ENCODE assay signal across 14 mouse cellular contexts in the genomic region with DNA sequence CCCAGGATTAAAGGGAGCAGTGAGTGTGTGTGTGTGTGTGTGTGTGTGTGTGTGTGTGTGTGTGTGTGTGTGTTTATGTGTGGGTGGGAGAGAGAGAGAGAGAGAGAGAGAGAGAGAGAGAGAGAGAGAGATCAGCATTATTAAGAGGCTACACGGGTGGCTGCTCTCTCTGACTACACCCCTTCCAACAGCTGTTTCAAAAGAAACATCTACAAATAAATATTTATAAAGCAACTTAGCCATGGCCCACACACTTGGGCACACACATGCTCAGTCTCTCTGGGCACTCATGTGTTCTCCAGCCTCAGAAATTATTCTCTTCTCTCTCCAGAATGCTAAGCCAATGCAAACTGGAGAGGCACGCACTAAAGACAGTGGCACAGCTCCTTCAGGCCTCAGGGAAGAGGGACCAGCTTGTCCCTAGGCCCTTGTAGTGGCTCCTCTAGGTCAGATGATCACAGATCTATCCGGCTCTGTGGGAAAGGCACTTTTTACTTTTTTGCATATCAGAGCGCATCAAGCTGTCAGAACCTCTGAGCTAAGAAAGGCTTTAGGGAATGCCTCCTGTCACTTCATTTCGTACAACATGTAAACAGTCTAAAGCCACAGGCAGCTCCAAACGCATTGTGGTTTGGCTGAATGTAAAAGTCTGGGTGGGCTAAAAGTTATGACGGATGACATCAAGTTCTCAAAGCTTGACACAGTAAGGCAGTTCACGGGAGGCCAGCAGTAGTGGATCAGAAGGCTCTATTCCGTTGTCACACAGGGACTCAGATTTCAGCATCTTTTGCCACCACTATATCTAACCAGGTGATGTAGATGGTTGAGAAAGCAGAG.
DNase-seq lines count a peak whose midpoint lies in the region; ATAC-seq and TF ChIP-seq lines count a peak whose summit lies in the region.
"Had no signal": no experiment of that assay in that cellular context is flagged by ENCODE, and none has a peak within 500 bp of the region (broad histone marks: within the 10 kb centered on the region; RNA-seq: fewer than 3 reads in every experiment).

No protein-coding gene starts in this region.

- 45% methylated on average over 9 of the region's 9 CpGs for WGBS in kidney, embryonic 15.5 days
- WGBS in midbrain, embryonic 14.5 days: 36% methylated on average over 9 of the region's 9 CpGs
- 76% methylated on average over 9 of the region's 9 CpGs for WGBS in midbrain, embryonic 10.5 days
- WGBS in intestine, embryonic 16.5 days: 47% methylated on average over 9 of the region's 9 CpGs
- 36% methylated on average over 9 of the region's 9 CpGs for WGBS in stomach, postnatal 0 days

- DNase-seq in kidney, adult 9 months: no peak
- DNase-seq in midbrain, embryonic 14.5 days: peak; percentile 39
- DNase-seq in midbrain, embryonic 10.5 days (ENCODE audit: low spot score): no peak
- DNase-seq in stomach, postnatal 0 days (ENCODE audit: low spot score): no peak
- no peak for DNase-seq in left cerebral cortex, postnatal 4 days
- DNase-seq: adrenal gland, postnatal 25 days; cerebellum, adult 9-10 months; gastrocnemius, adult 2 months; heart, adult 2 months had no signal

- no peak for TF ChIP-seq CTCF in stomach, postnatal 0 days (IDR thresholded peaks at IDR 0.05; ENCODE audit: low read depth)

- intact Hi-C loops in left cerebral cortex, postnatal 4 days (cut with DNase I): no loop called here

- no peaks in the 10 kb centered on the region for H3K9me3 ChIP-seq in kidney, embryonic 15.5 days (replicated peaks)
- no peaks in the 10 kb centered on the region for H3K9me3 ChIP-seq in midbrain, embryonic 14.5 days (ENCODE audit: control insufficient read depth, low read length)
- H3K9me3 ChIP-seq in midbrain, embryonic 10.5 days (replicated peaks): no peaks in the 10 kb centered on the region
- H3K9me3 ChIP-seq in intestine, embryonic 16.5 days (ENCODE audit: control insufficient read depth, low read length): no peaks in the 10 kb centered on the region
- H3K9me3 ChIP-seq in stomach, postnatal 0 days (ENCODE audit: control insufficient read depth, low read length): no peaks in the 10 kb centered on the region

- no peak overlapping the region for H3K9ac ChIP-seq in kidney, embryonic 15.5 days
- no peak overlapping the region for H3K9ac ChIP-seq in midbrain, embryonic 14.5 days (replicated peaks; ENCODE audit: low read length)
- H3K9ac ChIP-seq in intestine, embryonic 16.5 days (ENCODE audit: low read depth, low read length): no peak overlapping the region
- no peak overlapping the region for H3K9ac ChIP-seq in stomach, postnatal 0 days (ENCODE audit: low read length)

- no peaks in the 10 kb centered on the region for H3K27me3 ChIP-seq in kidney, embryonic 15.5 days
- H3K27me3 ChIP-seq in midbrain, embryonic 14.5 days (ENCODE audit: control insufficient read depth, insufficient read depth, low read length): no peaks in the 10 kb centered on the region
- H3K27me3 ChIP-seq in midbrain, embryonic 10.5 days (ENCODE audit: low read depth, poor library complexity, severe bottlenecking): no peaks in the 10 kb centered on the region
- H3K27me3 ChIP-seq in intestine, embryonic 16.5 days (replicated peaks; ENCODE audit: control insufficient read depth, insufficient read depth, low read length): no peaks in the 10 kb centered on the region
- H3K27me3 ChIP-seq in stomach, postnatal 0 days (ENCODE audit: control insufficient read depth, insufficient read depth, low read length): no peaks in the 10 kb centered on the region

- H3K27ac ChIP-seq in kidney, embryonic 15.5 days: 0 out of 2 replicates have a peak overlapping the region, but pooled peaks have one; percentile 18
- H3K27ac ChIP-seq in midbrain, embryonic 14.5 days (replicated peaks; ENCODE audit: low read depth, low read length): peak overlapping the region; percentile 3; the same call in 1 of the 2 replicates
- no peak overlapping the region for H3K27ac ChIP-seq in midbrain, embryonic 10.5 days (replicated peaks)
- H3K27ac ChIP-seq in intestine, embryonic 16.5 days (ENCODE audit: low read length): peak overlapping the region; percentile 69
- H3K27ac ChIP-seq in stomach, postnatal 0 days (replicated peaks): 0 out of 2 replicates have a peak overlapping the region, but pooled peaks have one; percentile 49
- H3K27ac ChIP-seq: gastrocnemius, adult 2 months; heart, adult 2 months had no signal

- no peak overlapping the region for H3K4me3 ChIP-seq in kidney, embryonic 15.5 days (replicated peaks)
- no peak overlapping the region for H3K4me3 ChIP-seq in midbrain, embryonic 14.5 days (replicated peaks; ENCODE audit: low read depth, low read length)
- H3K4me3 ChIP-seq in midbrain, embryonic 10.5 days: no peak overlapping the region
- H3K4me3 ChIP-seq in intestine, embryonic 16.5 days (ENCODE audit: low read length): no peak overlapping the region
- H3K4me3 ChIP-seq in stomach, postnatal 0 days (ENCODE audit: low read depth, low read length): no peak overlapping the region
- H3K4me3 ChIP-seq: gastrocnemius, adult 2 months; heart, adult 2 months had no signal

- peaks cover 23% of the 10 kb centered on the region for H3K4me1 ChIP-seq in kidney, embryonic 15.5 days
- H3K4me1 ChIP-seq in midbrain, embryonic 14.5 days (ENCODE audit: control insufficient read depth, insufficient read depth, low read length): peaks cover 13% of the 10 kb centered on the region
- peaks cover 27% of the 10 kb centered on the region for H3K4me1 ChIP-seq in midbrain, embryonic 10.5 days
- H3K4me1 ChIP-seq in intestine, embryonic 16.5 days (ENCODE audit: control insufficient read depth, insufficient read depth, low read length): no peaks in the 10 kb centered on the region; the same call in 1 of the 2 replicates
- H3K4me1 ChIP-seq in stomach, postnatal 0 days (replicated peaks; ENCODE audit: control insufficient read depth, insufficient read depth): no peaks in the 10 kb centered on the region

- no peaks in the 10 kb centered on the region for H3K36me3 ChIP-seq in kidney, embryonic 15.5 days
- H3K36me3 ChIP-seq in midbrain, embryonic 14.5 days (ENCODE audit: control insufficient read depth, insufficient read depth, low read length): no peaks in the 10 kb centered on the region
- no peaks in the 10 kb centered on the region for H3K36me3 ChIP-seq in midbrain, embryonic 10.5 days
- no peaks in the 10 kb centered on the region for H3K36me3 ChIP-seq in intestine, embryonic 16.5 days (ENCODE audit: control insufficient read depth, insufficient read depth, low read length)
- no peaks in the 10 kb centered on the region for H3K36me3 ChIP-seq in stomach, postnatal 0 days (ENCODE audit: control insufficient read depth, insufficient read depth, low read length)

- no peak for ATAC-seq in kidney, embryonic 15.5 days (replicated peaks; ENCODE audit: low FRiP score)
- peak; percentile 20; the same call in 1 of the 2 replicates for ATAC-seq in midbrain, embryonic 14.5 days (ENCODE audit: low FRiP score, low TSS enrichment)
- ATAC-seq in intestine, embryonic 16.5 days: peak; percentile 79
- ATAC-seq in stomach, postnatal 0 days (ENCODE audit: low FRiP score, low TSS enrichment): peak; percentile 49; the same call in 1 of the 2 replicates
- ATAC-seq: CD4-positive, CD25-positive, alpha-beta regulatory T cell, adult 4 months; forebrain, embryonic 14.5 days had no signal

- no peak for TF ChIP-seq EP300 in stomach, postnatal 0 days (optimal IDR thresholded peaks at IDR 0.05)

- H3K4me2 ChIP-seq in kidney, embryonic 15.5 days: no peak overlapping the region
- no peak overlapping the region for H3K4me2 ChIP-seq in midbrain, embryonic 14.5 days (ENCODE audit: low read length)
- no peak overlapping the region for H3K4me2 ChIP-seq in intestine, embryonic 16.5 days (ENCODE audit: low read depth, low read length)
- no peak overlapping the region for H3K4me2 ChIP-seq in stomach, postnatal 0 days (replicated peaks; ENCODE audit: low read depth)
- H3K4me2 ChIP-seq: liver, embryonic 11.5 days had no signal
